Mouse (Mus musculus): ENCODE data around the gene Tmem106b. TPM values are rescaled to one million over a fixed set of nuclear protein-coding genes. Genes with fewer than 3 reads are reported as not detected.

Gene Tmem106b
- total RNA-seq (2014; fragmentation: Nextera tagmentation): 29.0 and 34.7 TPM in 2 replicates
- total RNA-seq (2017): 23.8 and 28.6 TPM in 2 replicates

- ATAC-seq (replicated peaks; ENCODE audit: low FRiP score, low TSS enrichment, poor library complexity, severe bottlenecking): peak; percentile 94
Observed at GRCm38 (mm10) chr6:13069302-13070146, at the start of gene Tmem106b. Gene Tmem106b, plus strand, starts transcription at chr6:13069759.

- no peak for ATAC-seq (replicated peaks; ENCODE audit: low FRiP score, low TSS enrichment, poor library complexity, severe bottlenecking)
Observed at GRCm38 (mm10) chr6:13021245-13022100, 48.1 kb upstream of the Tmem106b start.

- ATAC-seq (replicated peaks; ENCODE audit: low FRiP score, low TSS enrichment, poor library complexity, severe bottlenecking): no peak
Observed at GRCm38 (mm10) chr6:13030558-13030957, 39.0 kb upstream of the Tmem106b start.

- no peak for ATAC-seq (replicated peaks; ENCODE audit: low FRiP score, low TSS enrichment, poor library complexity, severe bottlenecking)
Observed at GRCm38 (mm10) chr6:13030961-13031360, 38.6 kb upstream of the Tmem106b start.

- ATAC-seq (replicated peaks; ENCODE audit: low FRiP score, low TSS enrichment, poor library complexity, severe bottlenecking): no peak
Observed at GRCm38 (mm10) chr6:13052408-13053200, 17.0 kb upstream of the Tmem106b start.

- ATAC-seq (replicated peaks; ENCODE audit: low FRiP score, low TSS enrichment, poor library complexity, severe bottlenecking): no peak
Observed at GRCm38 (mm10) chr6:13061276-13062039, 8.1 kb upstream of the Tmem106b start.

GRCm38 (mm10) chr6:13062063-13062462, 7.5 kb upstream of the Tmem106b start:
- no peak for ATAC-seq (replicated peaks; ENCODE audit: low FRiP score, low TSS enrichment, poor library complexity, severe bottlenecking)

- ATAC-seq (replicated peaks; ENCODE audit: low FRiP score, low TSS enrichment, poor library complexity, severe bottlenecking): no peak
Observed at GRCm38 (mm10) chr6:13062691-13063255, 6.8 kb upstream of the Tmem106b start.

- ATAC-seq (replicated peaks; ENCODE audit: low FRiP score, low TSS enrichment, poor library complexity, severe bottlenecking): peak; percentile 33
Observed at GRCm38 (mm10) chr6:13070147-13070425, 527 bp downstream of the Tmem106b start.

GRCm38 (mm10) chr6:13070485-13070884, 926 bp downstream of the Tmem106b start:
- peak; percentile 72 for ATAC-seq (replicated peaks; ENCODE audit: low FRiP score, low TSS enrichment, poor library complexity, severe bottlenecking)

- ATAC-seq (replicated peaks; ENCODE audit: low FRiP score, low TSS enrichment, poor library complexity, severe bottlenecking): no peak
Observed at GRCm38 (mm10) chr6:13073036-13073435, 3.5 kb downstream of the Tmem106b start.

- no peak for ATAC-seq (replicated peaks; ENCODE audit: low FRiP score, low TSS enrichment, poor library complexity, severe bottlenecking)
Observed at GRCm38 (mm10) chr6:13073876-13074275, 4.3 kb downstream of the Tmem106b start.

GRCm38 (mm10) chr6:13082881-13083280, 13.3 kb downstream of the Tmem106b start:
- no peak for ATAC-seq (replicated peaks; ENCODE audit: low FRiP score, low TSS enrichment, poor library complexity, severe bottlenecking)

GRCm38 (mm10) chr6:13096656-13097435, 27.3 kb downstream of the Tmem106b start:
- ATAC-seq (replicated peaks; ENCODE audit: low FRiP score, low TSS enrichment, poor library complexity, severe bottlenecking): no peak

- no peak for ATAC-seq (replicated peaks; ENCODE audit: low FRiP score, low TSS enrichment, poor library complexity, severe bottlenecking)
Observed at GRCm38 (mm10) chr6:13100137-13100536, 30.6 kb downstream of the Tmem106b start.

GRCm38 (mm10) chr6:13108662-13109061, 39.1 kb downstream of the Tmem106b start:
- no peak for ATAC-seq (replicated peaks; ENCODE audit: low FRiP score, low TSS enrichment, poor library complexity, severe bottlenecking)

GRCm38 (mm10) chr6:13137255-13137654, 67.7 kb downstream of the Tmem106b start:
- ATAC-seq (replicated peaks; ENCODE audit: low FRiP score, low TSS enrichment, poor library complexity, severe bottlenecking): no peak

Measured in megakaryocyte-erythroid progenitor cell, adult 5-6 weeks (primary cell).